Mouse (Mus musculus): ENCODE data around the gene Idh3g. TPM values are rescaled to one million over a fixed set of nuclear protein-coding genes. Genes with fewer than 3 reads are reported as not detected.
"Not testable (repeated sequence)": the region's sequence is repeated elsewhere in the genome, so short reads cannot be mapped to it uniquely, and the experiment has no call there.

Gene Idh3g
- polyA plus RNA-seq, 1 experiment, result 111 TPM

DNA sequence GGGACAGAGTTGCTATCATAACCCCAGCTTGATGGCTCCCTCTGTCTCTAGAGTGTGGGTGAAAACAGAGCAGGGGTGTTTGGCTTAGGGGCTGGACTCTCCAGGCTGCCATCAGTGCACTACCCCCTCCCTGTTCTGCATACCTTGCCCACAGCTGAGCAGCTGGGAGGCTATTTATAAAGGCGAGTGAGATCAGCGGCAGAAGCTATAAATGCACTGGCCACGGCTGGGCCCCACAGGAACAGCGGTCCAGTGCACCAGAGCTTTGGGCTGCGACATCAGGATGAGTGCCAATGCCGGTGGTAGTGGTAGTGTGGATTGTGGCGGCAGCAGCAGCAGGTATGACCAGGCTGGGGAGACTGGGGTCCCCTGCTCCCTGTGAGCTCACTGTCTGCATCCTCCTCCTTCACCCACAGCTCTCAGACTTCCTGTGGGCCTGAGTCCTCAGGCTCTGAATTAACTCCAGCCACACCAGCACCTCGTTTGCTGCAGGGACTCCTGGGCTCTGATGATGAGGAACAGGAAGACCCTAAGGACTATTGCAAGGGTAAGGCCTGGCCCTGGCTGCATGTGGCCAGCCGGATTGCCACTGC, 12.4 kb downstream of the Idh3g start, which contains the start of gene Srpk3:
Srpk3 (plus strand) TSS at position 238 of the 593 bp plus-strand sequence.
- peak; percentile 48; the same call in 1 of the 2 replicates for TF ChIP-seq POLR2A (IDR thresholded peaks at IDR 0.05; ENCODE audit: borderline replicate concordance, control insufficient read depth, low read depth, low read length)
- no peak for TF ChIP-seq CTCF (IDR thresholded peaks at IDR 0.05; ENCODE audit: control insufficient read depth, insufficient read depth, low read length)
- Histone ChIP-seq H3K4me1 (ENCODE audit: control insufficient read depth, insufficient read depth, low read length) (no peaks in the 10 kb centered on the region; the same call in 1 of the 2 replicates), H3K4me3 (replicated peaks; ENCODE audit: control insufficient read depth, low read depth, low read length) (peak within 1 kb of the TSS; percentile 52), H3K27ac (ENCODE audit: control insufficient read depth, insufficient read depth, low read depth, low read length, poor library complexity) (peak within 1 kb of the TSS; percentile 71)
- 29% methylated on average over 9 of the region's 9 CpGs for WGBS

DNA sequence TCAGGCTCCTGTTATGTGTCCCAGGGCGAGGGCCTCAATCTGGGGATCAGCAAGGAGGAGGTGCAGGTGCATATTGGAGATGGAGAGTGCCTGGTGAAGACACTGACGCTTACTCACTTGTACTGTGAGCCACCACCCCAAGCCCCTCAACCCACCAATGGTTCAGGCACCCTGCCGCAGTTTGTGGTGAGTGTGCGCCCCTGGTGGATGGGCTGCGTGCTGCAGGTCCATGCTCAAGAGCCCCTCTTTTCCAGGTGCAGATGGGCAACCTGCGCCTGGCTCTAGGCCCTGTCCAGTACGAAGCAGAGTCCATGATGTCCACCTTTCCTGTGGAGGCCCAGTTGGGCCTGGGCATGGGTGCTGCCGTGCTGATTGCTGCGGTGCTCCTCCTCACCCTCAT, 19.4 kb downstream of the Idh3g start:
- Histone ChIP-seq H3K4me1 (ENCODE audit: control insufficient read depth, insufficient read depth, low read length) (peaks cover 6% of the 10 kb centered on the region), H3K4me3 (replicated peaks; ENCODE audit: control insufficient read depth, low read depth, low read length) (no peak overlapping the region), H3K27ac (ENCODE audit: control insufficient read depth, insufficient read depth, low read depth, low read length, poor library complexity) (no peak overlapping the region)
- 71% methylated on average over 9 of the region's 9 CpGs for WGBS
- TF ChIP-seq CTCF (IDR thresholded peaks at IDR 0.05; ENCODE audit: control insufficient read depth, insufficient read depth, low read length), result peak; percentile 48; the same call in 1 of the 2 replicates
- no peak for TF ChIP-seq POLR2A (IDR thresholded peaks at IDR 0.05; ENCODE audit: borderline replicate concordance, control insufficient read depth, low read depth, low read length)

- WGBS, result 45% methylated on average over 1 of the region's 1 CpGs
- Histone ChIP-seq H3K4me1 (ENCODE audit: control insufficient read depth, insufficient read depth, low read length) (peaks cover 6% of the 10 kb centered on the region), H3K4me3 (replicated peaks; ENCODE audit: control insufficient read depth, low read depth, low read length) (no peak overlapping the region), H3K27ac (ENCODE audit: control insufficient read depth, insufficient read depth, low read depth, low read length, poor library complexity) (no peak overlapping the region)
- TF ChIP-seq POLR2A (IDR thresholded peaks at IDR 0.05; ENCODE audit: borderline replicate concordance, control insufficient read depth, low read depth, low read length) (no peak), CTCF (IDR thresholded peaks at IDR 0.05; ENCODE audit: control insufficient read depth, insufficient read depth, low read length) (no peak)
Observed at GRCm38 (mm10) chrX:73765311-73765710, 21.4 kb downstream of the Idh3g start.

DNA sequence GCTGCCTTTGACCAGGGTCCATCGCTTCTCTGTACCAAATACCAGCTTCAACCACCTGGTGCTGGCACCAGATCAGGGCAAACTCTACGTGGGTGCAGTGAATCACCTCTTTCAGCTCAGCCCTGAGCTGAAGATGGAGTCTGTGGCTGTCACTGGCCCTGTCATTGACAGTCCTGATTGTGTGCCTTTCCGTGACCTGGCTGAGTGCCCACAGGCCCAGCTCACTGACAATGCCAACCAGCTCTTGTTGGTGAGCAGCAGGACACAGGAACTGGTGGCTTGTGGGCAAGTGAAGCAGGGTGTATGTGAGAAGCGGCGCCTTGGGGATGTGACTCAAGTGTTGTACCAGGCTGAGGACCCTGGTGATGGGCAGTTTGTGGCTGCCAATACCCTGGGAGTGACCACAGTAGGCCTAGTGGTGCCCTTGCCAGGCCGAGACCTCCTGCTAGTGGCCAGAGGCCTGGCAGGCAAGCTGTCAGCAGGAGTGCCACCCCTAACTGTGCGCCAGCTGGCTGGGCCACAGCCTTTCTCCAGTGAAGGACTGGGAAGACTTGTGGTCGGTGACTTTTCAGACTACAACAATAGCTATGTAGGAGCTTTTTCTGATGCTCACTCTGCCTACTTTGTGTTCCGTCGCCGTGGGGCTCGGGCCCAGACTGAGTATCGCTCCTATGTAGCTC, 27.9 kb downstream of the Idh3g start:
- Histone ChIP-seq H3K4me3 (replicated peaks; ENCODE audit: control insufficient read depth, low read depth, low read length) (no peak overlapping the region), H3K4me1 (ENCODE audit: control insufficient read depth, insufficient read depth, low read length) (no peaks in the 10 kb centered on the region), H3K27ac (ENCODE audit: control insufficient read depth, insufficient read depth, low read depth, low read length, poor library complexity) (no peak overlapping the region)
- TF ChIP-seq CTCF (IDR thresholded peaks at IDR 0.05; ENCODE audit: control insufficient read depth, insufficient read depth, low read length) (no peak), POLR2A (IDR thresholded peaks at IDR 0.05; ENCODE audit: borderline replicate concordance, control insufficient read depth, low read depth, low read length) (no peak)
- WGBS, result 71% methylated on average over 13 of the region's 13 CpGs

GRCm38 (mm10) chrX:73756334-73757140, 30.2 kb downstream of the Idh3g start, which contains the start of gene Plxnb3:
Gene Plxnb3, plus strand, starts transcription at chrX:73757090.
- WGBS, result 83% methylated on average over 5 of the region's 5 CpGs
- no peak within 1 kb of the TSS for H3K27ac ChIP-seq (ENCODE audit: control insufficient read depth, insufficient read depth, low read depth, low read length, poor library complexity)
- H3K4me3 ChIP-seq (replicated peaks; ENCODE audit: control insufficient read depth, low read depth, low read length), result no peak within 1 kb of the TSS
- H3K4me1 ChIP-seq (ENCODE audit: control insufficient read depth, insufficient read depth, low read length), result no peaks in the 10 kb centered on the region
- TF ChIP-seq CTCF (IDR thresholded peaks at IDR 0.05; ENCODE audit: control insufficient read depth, insufficient read depth, low read length), result no peak
- no peak for TF ChIP-seq POLR2A (IDR thresholded peaks at IDR 0.05; ENCODE audit: borderline replicate concordance, control insufficient read depth, low read depth, low read length)

- Histone ChIP-seq H3K27ac (ENCODE audit: control insufficient read depth, insufficient read depth, low read depth, low read length, poor library complexity) (no peak overlapping the region), H3K4me3 (replicated peaks; ENCODE audit: control insufficient read depth, low read depth, low read length) (no peak overlapping the region), H3K4me1 (ENCODE audit: control insufficient read depth, insufficient read depth, low read length) (no peaks in the 10 kb centered on the region)
- WGBS, result 76% methylated on average over 1 of the region's 1 CpGs
- TF ChIP-seq POLR2A (IDR thresholded peaks at IDR 0.05; ENCODE audit: borderline replicate concordance, control insufficient read depth, low read depth, low read length), result no peak
- no peak for TF ChIP-seq CTCF (IDR thresholded peaks at IDR 0.05; ENCODE audit: control insufficient read depth, insufficient read depth, low read length)
Observed at GRCm38 (mm10) chrX:73748977-73749376, 37.7 kb downstream of the Idh3g start.

DNA sequence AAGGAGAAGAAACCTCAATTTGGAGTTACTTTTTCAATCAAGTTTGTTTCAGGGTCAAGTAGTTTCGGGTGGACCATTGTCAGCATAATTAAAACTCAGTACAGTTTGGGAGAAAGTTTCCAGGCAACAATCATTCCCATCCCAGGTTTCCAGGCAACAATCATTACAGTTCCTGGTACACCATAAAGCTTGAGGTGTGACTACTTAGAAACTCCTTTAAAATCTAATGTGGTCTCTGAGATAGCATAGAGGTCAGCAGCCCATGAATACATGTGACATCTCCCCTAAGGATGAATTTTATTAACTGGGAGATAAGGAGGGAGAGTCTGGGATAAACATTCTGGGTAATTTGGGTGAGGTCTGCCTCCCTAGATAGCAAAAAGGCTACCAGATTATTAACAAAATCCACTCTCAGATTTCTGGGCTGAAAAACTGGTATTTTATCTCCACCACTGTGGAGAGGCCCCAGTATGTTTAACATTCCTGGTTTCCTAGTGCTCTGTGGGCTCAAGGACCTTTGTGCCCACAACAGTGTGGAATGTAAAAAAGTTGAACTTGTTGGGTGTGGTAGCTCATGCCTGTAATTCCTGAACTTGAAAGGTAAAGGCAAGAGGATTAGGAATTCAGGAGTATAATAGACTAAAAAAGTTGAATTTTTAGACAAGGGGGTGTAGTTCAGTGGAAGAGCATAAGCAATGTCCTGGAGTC, 41.8 kb downstream of the Idh3g start:
- WGBS, result 85% methylated on average over 1 of the region's 1 CpGs
- TF ChIP-seq CTCF (IDR thresholded peaks at IDR 0.05; ENCODE audit: control insufficient read depth, insufficient read depth, low read length), result no peak
- TF ChIP-seq POLR2A (IDR thresholded peaks at IDR 0.05; ENCODE audit: borderline replicate concordance, control insufficient read depth, low read depth, low read length), result no peak
- H3K27ac ChIP-seq (ENCODE audit: control insufficient read depth, insufficient read depth, low read depth, low read length, poor library complexity), result no peak overlapping the region

GRCm38 (mm10) chrX:73739841-73740240, 46.9 kb downstream of the Idh3g start:
- WGBS, result 80% methylated on average over 7 of the region's 7 CpGs
- H3K4me1 ChIP-seq (ENCODE audit: control insufficient read depth, insufficient read depth, low read length); H3K4me3 ChIP-seq (replicated peaks; ENCODE audit: control insufficient read depth, low read depth, low read length): not testable (repeated sequence)

More for the DNA sequence above, 41.8 kb downstream of the Idh3g start:
- no peak overlapping the region for H3K4me3 ChIP-seq (replicated peaks; ENCODE audit: control insufficient read depth, low read depth, low read length)
- no peaks in the 10 kb centered on the region for H3K4me1 ChIP-seq (ENCODE audit: control insufficient read depth, insufficient read depth, low read length)

More at GRCm38 (mm10) chrX:73739841-73740240, 46.9 kb downstream of the Idh3g start:
- not testable (repeated sequence) for H3K27ac ChIP-seq (ENCODE audit: control insufficient read depth, insufficient read depth, low read depth, low read length, poor library complexity)

All from bone marrow, adult 2 months (tissue).